Mouse (Mus musculus): ENCODE measurements at regions not wholly inside any gene's neighbourhood (a gene's known extent, or its start where the extent isn't known, plus 50 kb on each side); places are given as distances from the start of the nearest gene placed in this dataset.

DNA sequence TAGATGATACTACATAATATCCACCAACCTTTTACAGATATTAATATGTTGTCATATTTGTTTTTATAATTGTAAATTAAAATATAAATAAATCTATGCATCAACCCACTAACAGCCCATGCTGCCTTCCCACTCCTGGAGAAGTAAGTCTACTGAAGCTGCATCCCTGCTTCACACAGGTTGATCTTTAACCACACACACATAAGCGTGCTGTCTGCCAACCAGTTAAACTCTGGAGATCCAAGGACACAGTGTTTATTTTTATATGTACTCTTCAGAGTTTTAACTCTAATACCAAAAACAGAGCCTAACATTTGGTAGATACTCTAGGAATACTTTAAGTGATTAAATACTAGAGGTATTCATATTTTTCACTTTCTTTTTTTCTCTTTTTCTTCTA is 133.9 kb upstream of the Ahr start:
- no peak overlapping the region for H3K9ac ChIP-seq (replicated peaks; ENCODE audit: low read depth, low read length)
- H3K27ac ChIP-seq (ENCODE audit: low read depth, low read length): no peak overlapping the region
- no peaks in the 10 kb centered on the region for H3K36me3 ChIP-seq (ENCODE audit: control insufficient read depth, insufficient read depth, low read length)
- no peak overlapping the region for H3K4me3 ChIP-seq (ENCODE audit: low read depth, low read length)
- no peaks in the 10 kb centered on the region for H3K9me3 ChIP-seq (ENCODE audit: control insufficient read depth, low read length)
- WGBS: 83% methylated on average over 1 of the region's 1 CpGs
- no peak overlapping the region for H3K4me2 ChIP-seq (ENCODE audit: low read depth, low read length)
- ATAC-seq (ENCODE audit: low read depth): no peak
- H3K4me1 ChIP-seq (ENCODE audit: control insufficient read depth, insufficient read depth, low read length): no peaks in the 10 kb centered on the region
- H3K27me3 ChIP-seq (ENCODE audit: control insufficient read depth, insufficient read depth, low read length): no peaks in the 10 kb centered on the region

DNA sequence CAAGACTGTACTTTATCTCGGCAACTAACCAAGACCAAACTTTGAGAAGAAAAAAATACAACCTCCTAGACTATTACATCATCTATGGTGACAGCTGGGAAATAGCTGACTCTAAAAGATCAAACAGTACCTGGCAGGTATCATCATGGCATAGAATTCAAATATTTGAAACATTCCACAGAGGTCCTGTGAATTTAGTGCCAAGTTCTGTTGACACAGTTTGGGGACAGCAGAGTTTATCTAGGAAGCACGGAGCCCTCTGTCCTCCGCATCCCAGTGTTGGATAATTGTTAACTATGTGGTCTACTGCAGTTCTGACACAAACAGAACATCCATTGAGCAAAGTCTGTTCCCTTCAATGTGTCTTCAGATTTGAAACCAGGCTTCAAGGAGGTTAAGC is 132.9 kb upstream of the Ahr start:
- WGBS: 90% methylated on average over 3 of the region's 3 CpGs
- Histone ChIP-seq H3K9ac (replicated peaks; ENCODE audit: low read depth, low read length) (no peak overlapping the region), H3K4me1 (ENCODE audit: control insufficient read depth, insufficient read depth, low read length) (no peaks in the 10 kb centered on the region), H3K27ac (ENCODE audit: low read depth, low read length) (no peak overlapping the region), H3K9me3 (ENCODE audit: control insufficient read depth, low read length) (no peaks in the 10 kb centered on the region), H3K36me3 (ENCODE audit: control insufficient read depth, insufficient read depth, low read length) (no peaks in the 10 kb centered on the region), H3K27me3 (ENCODE audit: control insufficient read depth, insufficient read depth, low read length) (no peaks in the 10 kb centered on the region), H3K4me3 (ENCODE audit: low read depth, low read length) (no peak overlapping the region), H3K4me2 (ENCODE audit: low read depth, low read length) (no peak overlapping the region)
- ATAC-seq (ENCODE audit: low read depth): no peak

DNA sequence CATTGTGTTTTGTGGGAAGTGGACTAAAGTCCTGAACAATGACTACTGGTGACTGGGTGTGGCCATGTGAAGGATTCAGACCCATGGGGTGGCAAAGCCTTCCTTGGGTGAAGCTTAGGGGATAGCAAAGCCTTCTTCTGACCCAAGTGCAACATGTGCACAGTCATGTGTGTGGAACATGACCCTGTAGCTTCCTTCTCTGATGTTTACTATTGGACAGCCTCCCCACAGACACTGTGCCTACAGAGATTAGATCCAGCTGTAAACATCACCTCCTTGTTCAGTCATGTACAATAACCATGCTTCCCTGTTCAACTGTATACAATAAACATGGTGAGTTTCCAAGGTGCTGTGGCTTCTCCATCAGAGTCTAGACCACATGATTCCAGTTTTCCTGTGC is 132.4 kb upstream of the Ahr start:
- Histone ChIP-seq H3K9me3 (ENCODE audit: control insufficient read depth, low read length) (no peaks in the 10 kb centered on the region), H3K4me1 (ENCODE audit: control insufficient read depth, insufficient read depth, low read length) (no peaks in the 10 kb centered on the region), H3K27me3 (ENCODE audit: control insufficient read depth, insufficient read depth, low read length) (no peaks in the 10 kb centered on the region), H3K27ac (ENCODE audit: low read depth, low read length) (no peak overlapping the region), H3K9ac (replicated peaks; ENCODE audit: low read depth, low read length) (no peak overlapping the region), H3K4me3 (ENCODE audit: low read depth, low read length) (no peak overlapping the region), H3K36me3 (ENCODE audit: control insufficient read depth, insufficient read depth, low read length) (no peaks in the 10 kb centered on the region), H3K4me2 (ENCODE audit: low read depth, low read length) (no peak overlapping the region)
- ATAC-seq (ENCODE audit: low read depth): no peak

DNA sequence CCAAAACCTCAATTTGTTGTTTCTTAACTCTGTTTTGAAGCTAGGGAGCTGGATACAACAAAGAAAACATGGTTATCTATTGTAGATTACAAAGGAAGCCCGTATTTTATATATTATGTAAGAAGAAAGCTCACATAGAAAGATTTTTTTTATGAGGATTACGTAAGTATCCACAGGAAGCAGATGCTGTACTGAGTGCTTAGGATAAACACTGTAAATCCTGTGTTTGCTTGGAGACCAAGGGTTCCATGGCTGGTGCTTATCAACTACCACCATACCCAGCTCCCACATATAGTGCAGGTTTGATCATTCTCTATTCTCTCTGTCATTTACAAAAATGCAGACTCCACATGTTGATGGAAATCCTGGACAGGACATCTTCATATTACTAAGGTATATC is 131.2 kb upstream of the Ahr start:
- Histone ChIP-seq H3K9ac (replicated peaks; ENCODE audit: low read depth, low read length) (no peak overlapping the region), H3K4me2 (ENCODE audit: low read depth, low read length) (no peak overlapping the region), H3K4me1 (ENCODE audit: control insufficient read depth, insufficient read depth, low read length) (no peaks in the 10 kb centered on the region), H3K27me3 (ENCODE audit: control insufficient read depth, insufficient read depth, low read length) (no peaks in the 10 kb centered on the region), H3K9me3 (ENCODE audit: control insufficient read depth, low read length) (no peaks in the 10 kb centered on the region), H3K36me3 (ENCODE audit: control insufficient read depth, insufficient read depth, low read length) (no peaks in the 10 kb centered on the region), H3K27ac (ENCODE audit: low read depth, low read length) (no peak overlapping the region), H3K4me3 (ENCODE audit: low read depth, low read length) (no peak overlapping the region)
- 82% methylated on average over 2 of the region's 2 CpGs for WGBS
- no peak for ATAC-seq (ENCODE audit: low read depth)

DNA sequence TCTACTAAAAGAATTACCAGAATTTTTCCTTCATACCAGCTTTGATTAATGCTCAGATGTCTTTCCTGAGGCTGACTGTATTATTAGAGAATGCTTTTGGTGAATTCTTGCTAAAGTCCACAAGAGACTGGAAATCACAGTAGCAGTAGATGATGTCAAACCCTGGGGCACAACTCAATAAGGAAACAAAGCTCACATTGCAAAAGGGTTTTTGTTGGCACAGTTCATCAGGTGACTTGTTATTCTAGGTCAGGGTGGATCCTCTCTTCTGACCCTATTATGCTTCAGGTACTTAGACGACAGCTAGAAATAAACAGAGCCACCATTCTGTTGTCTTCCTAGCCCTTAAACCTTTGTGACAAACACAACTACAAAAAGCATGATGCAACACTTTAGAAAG is 128.2 kb upstream of the Ahr start:
- no peak overlapping the region for H3K4me2 ChIP-seq (ENCODE audit: low read depth, low read length)
- H3K9ac ChIP-seq (replicated peaks; ENCODE audit: low read depth, low read length): no peak overlapping the region
- 94% methylated on average over 1 of the region's 1 CpGs for WGBS
- no peak overlapping the region for H3K4me3 ChIP-seq (ENCODE audit: low read depth, low read length)
- H3K9me3 ChIP-seq (ENCODE audit: control insufficient read depth, low read length): no peaks in the 10 kb centered on the region
- no peaks in the 10 kb centered on the region for H3K27me3 ChIP-seq (ENCODE audit: control insufficient read depth, insufficient read depth, low read length)
- H3K4me1 ChIP-seq (ENCODE audit: control insufficient read depth, insufficient read depth, low read length): no peaks in the 10 kb centered on the region
- H3K36me3 ChIP-seq (ENCODE audit: control insufficient read depth, insufficient read depth, low read length): no peaks in the 10 kb centered on the region
- H3K27ac ChIP-seq (ENCODE audit: low read depth, low read length): no peak overlapping the region
- no peak for ATAC-seq (ENCODE audit: low read depth)

DNA sequence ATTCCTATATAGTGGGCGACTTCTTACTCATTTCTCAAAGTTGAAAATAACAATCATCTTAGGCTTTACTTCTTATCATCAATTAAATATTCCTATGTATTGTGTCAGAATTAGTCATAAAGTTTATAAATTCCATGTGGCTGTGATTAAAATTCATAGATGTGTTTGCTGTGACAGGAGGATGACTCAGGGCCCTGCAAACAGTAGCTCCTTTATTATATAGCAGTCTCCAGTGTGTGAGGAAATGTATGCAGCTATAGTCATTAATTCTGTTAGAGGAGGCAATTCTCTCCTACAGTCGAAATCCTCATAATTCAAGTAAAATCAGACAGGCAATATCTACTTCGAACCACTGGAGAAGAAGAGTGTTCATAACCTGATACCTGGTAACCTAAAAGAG is 121.7 kb upstream of the Ahr start:
- H3K9ac ChIP-seq (replicated peaks; ENCODE audit: low read depth, low read length): no peak overlapping the region
- H3K4me1 ChIP-seq (ENCODE audit: control insufficient read depth, insufficient read depth, low read length): no peaks in the 10 kb centered on the region
- no peak overlapping the region for H3K4me2 ChIP-seq (ENCODE audit: low read depth, low read length)
- no peaks in the 10 kb centered on the region for H3K9me3 ChIP-seq (ENCODE audit: control insufficient read depth, low read length)
- WGBS: 77% methylated on average over 3 of the region's 3 CpGs
- H3K27ac ChIP-seq (ENCODE audit: low read depth, low read length): no peak overlapping the region
- H3K27me3 ChIP-seq (ENCODE audit: control insufficient read depth, insufficient read depth, low read length): no peaks in the 10 kb centered on the region
- peak; percentile 54; the same call in 1 of the 2 replicates for ATAC-seq (ENCODE audit: low read depth)
- no peaks in the 10 kb centered on the region for H3K36me3 ChIP-seq (ENCODE audit: control insufficient read depth, insufficient read depth, low read length)
- no peak overlapping the region for H3K4me3 ChIP-seq (ENCODE audit: low read depth, low read length)

DNA sequence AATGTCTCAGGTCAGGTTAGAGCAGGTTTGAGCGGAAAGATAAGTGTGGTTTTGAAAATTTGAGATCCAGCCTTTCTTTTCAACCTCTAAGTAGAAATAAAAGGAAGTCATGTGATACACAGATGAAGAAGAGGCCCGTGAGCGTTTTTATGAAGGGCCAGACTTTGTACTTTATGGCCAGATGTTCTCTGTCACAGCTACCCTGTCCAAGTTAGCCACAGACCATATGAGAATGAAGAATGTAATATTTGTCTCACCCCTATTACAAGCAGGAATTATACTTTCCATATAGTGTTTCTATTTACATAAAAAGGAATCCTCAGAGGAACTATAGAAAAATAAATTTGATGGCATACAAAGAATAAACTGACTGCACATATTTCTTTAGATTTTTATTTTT is 114.9 kb upstream of the Ahr start:
- no peaks in the 10 kb centered on the region; the same call in 1 of the 2 replicates for H3K9me3 ChIP-seq (ENCODE audit: control insufficient read depth, low read length)

DNA sequence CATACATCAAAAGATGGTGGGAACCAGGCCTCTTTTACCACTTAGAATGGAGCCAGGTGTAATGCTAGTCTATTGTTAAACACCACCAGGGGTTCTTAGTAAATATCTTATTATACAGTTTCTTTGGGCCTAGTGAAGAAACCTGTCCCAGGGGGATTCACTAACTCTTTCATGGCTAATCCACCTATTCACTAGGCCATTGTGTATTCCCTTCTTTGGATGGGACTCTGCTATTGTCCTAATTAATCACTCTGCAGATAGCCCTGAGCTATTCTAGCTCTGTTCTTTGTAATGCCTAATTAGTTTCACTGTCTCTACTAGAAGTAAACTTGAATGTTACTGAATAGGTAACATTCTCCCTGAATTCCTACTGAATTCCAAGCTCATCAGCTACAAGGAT is 107.6 kb upstream of the Ahr start:
- no peak overlapping the region for H3K4me2 ChIP-seq (ENCODE audit: low read depth, low read length)
- H3K4me1 ChIP-seq (ENCODE audit: control insufficient read depth, insufficient read depth, low read length): no peaks in the 10 kb centered on the region
- H3K36me3 ChIP-seq (ENCODE audit: control insufficient read depth, insufficient read depth, low read length): no peaks in the 10 kb centered on the region
- no peak overlapping the region for H3K27ac ChIP-seq (ENCODE audit: low read depth, low read length)
- no peak for ATAC-seq (ENCODE audit: low read depth)
- no peaks in the 10 kb centered on the region; the same call in 1 of the 2 replicates for H3K9me3 ChIP-seq (ENCODE audit: control insufficient read depth, low read length)
- H3K27me3 ChIP-seq (ENCODE audit: control insufficient read depth, insufficient read depth, low read length): no peaks in the 10 kb centered on the region
- no peak overlapping the region for H3K4me3 ChIP-seq (ENCODE audit: low read depth, low read length)
- H3K9ac ChIP-seq (replicated peaks; ENCODE audit: low read depth, low read length): no peak overlapping the region

More for the DNA sequence above, 114.9 kb upstream of the Ahr start:
- H3K27me3 ChIP-seq (ENCODE audit: control insufficient read depth, insufficient read depth, low read length): no peaks in the 10 kb centered on the region
- ATAC-seq (ENCODE audit: low read depth): no peak
- no peaks in the 10 kb centered on the region for H3K36me3 ChIP-seq (ENCODE audit: control insufficient read depth, insufficient read depth, low read length)
- no peak overlapping the region for H3K27ac ChIP-seq (ENCODE audit: low read depth, low read length)
- H3K4me1 ChIP-seq (ENCODE audit: control insufficient read depth, insufficient read depth, low read length): no peaks in the 10 kb centered on the region
- H3K4me2 ChIP-seq (ENCODE audit: low read depth, low read length): no peak overlapping the region
- H3K9ac ChIP-seq (replicated peaks; ENCODE audit: low read depth, low read length): no peak overlapping the region
- WGBS: 87% methylated on average over 3 of the region's 3 CpGs
- no peak overlapping the region for H3K4me3 ChIP-seq (ENCODE audit: low read depth, low read length)

DNA sequence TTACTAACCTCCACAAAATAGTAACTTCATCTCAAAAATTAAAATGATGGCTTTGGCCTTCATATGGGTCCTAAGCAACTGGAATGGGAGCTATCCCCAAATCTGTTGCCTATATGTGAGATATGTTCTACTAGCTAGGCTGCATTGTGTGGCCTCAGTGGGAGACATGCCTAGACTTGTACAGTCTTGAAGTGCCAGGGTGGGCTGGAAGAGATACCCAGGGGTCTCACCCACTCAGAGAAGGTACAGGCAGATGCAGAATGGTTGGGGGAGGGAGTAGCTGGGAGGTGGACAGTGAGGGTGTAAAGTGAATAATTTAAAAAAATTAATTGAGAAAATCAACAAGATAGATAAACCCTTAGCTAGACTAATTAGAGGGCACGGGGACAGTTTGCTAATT is 106.9 kb upstream of the Ahr start:
- 55% methylated on average over 1 of the region's 1 CpGs for WGBS
- H3K4me3 ChIP-seq (ENCODE audit: low read depth, low read length): no peak overlapping the region
- H3K4me1 ChIP-seq (ENCODE audit: control insufficient read depth, insufficient read depth, low read length): no peaks in the 10 kb centered on the region
- H3K27me3 ChIP-seq (ENCODE audit: control insufficient read depth, insufficient read depth, low read length): no peaks in the 10 kb centered on the region
- H3K27ac ChIP-seq (ENCODE audit: low read depth, low read length): no peak overlapping the region
- H3K9ac ChIP-seq (replicated peaks; ENCODE audit: low read depth, low read length): no peak overlapping the region
- no peak overlapping the region for H3K4me2 ChIP-seq (ENCODE audit: low read depth, low read length)
- no peaks in the 10 kb centered on the region for H3K9me3 ChIP-seq (ENCODE audit: control insufficient read depth, low read length)
- H3K36me3 ChIP-seq (ENCODE audit: control insufficient read depth, insufficient read depth, low read length): no peaks in the 10 kb centered on the region
- ATAC-seq (ENCODE audit: low read depth): no peak

DNA sequence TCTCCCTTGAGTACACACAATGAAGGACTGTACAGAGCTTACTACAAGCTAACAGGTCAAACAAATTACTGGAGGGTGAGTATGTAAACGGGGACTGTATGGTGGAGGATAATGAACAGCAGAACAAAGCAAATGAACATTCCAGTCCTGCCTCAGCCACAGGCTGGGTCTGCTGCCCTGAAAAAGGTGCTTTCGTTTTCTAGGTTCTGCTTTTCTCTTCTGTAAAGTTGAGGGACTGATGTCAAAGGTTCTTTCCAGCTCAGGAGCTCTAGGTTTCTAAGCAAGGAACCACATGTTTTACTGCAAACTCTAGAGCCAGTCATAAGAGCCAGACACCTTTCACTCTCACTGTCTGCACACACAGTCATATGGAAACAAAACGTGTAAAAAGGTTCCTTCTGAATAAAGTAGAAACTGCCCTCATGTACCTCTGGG is 106.1 kb upstream of the Ahr start:
- no peak for ATAC-seq (ENCODE audit: low read depth)
- no peaks in the 10 kb centered on the region for H3K36me3 ChIP-seq (ENCODE audit: control insufficient read depth, insufficient read depth, low read length)
- no peak overlapping the region for H3K9ac ChIP-seq (replicated peaks; ENCODE audit: low read depth, low read length)

More for the DNA sequence above, 106.1 kb upstream of the Ahr start:
- 74% methylated on average over 3 of the region's 3 CpGs for WGBS
- Histone ChIP-seq H3K27me3 (ENCODE audit: control insufficient read depth, insufficient read depth, low read length) (no peaks in the 10 kb centered on the region), H3K27ac (ENCODE audit: low read depth, low read length) (no peak overlapping the region), H3K4me2 (ENCODE audit: low read depth, low read length) (no peak overlapping the region), H3K4me1 (ENCODE audit: control insufficient read depth, insufficient read depth, low read length) (no peaks in the 10 kb centered on the region), H3K9me3 (ENCODE audit: control insufficient read depth, low read length) (no peaks in the 10 kb centered on the region), H3K4me3 (ENCODE audit: low read depth, low read length) (no peak overlapping the region)
